Mouse (Mus musculus): ENCODE results near the gene Rnd1. TPM values are rescaled to one million over a fixed set of nuclear protein-coding genes. Genes with fewer than 3 reads are reported as not detected.

The Rnd1 gene
- 1 to 10 TPM in 1 of 2 experiments, under 1 TPM in 1; 0.31 to 1.2 TPM for polyA plus RNA-seq (2017; shearing (Covaris generic))

DNA sequence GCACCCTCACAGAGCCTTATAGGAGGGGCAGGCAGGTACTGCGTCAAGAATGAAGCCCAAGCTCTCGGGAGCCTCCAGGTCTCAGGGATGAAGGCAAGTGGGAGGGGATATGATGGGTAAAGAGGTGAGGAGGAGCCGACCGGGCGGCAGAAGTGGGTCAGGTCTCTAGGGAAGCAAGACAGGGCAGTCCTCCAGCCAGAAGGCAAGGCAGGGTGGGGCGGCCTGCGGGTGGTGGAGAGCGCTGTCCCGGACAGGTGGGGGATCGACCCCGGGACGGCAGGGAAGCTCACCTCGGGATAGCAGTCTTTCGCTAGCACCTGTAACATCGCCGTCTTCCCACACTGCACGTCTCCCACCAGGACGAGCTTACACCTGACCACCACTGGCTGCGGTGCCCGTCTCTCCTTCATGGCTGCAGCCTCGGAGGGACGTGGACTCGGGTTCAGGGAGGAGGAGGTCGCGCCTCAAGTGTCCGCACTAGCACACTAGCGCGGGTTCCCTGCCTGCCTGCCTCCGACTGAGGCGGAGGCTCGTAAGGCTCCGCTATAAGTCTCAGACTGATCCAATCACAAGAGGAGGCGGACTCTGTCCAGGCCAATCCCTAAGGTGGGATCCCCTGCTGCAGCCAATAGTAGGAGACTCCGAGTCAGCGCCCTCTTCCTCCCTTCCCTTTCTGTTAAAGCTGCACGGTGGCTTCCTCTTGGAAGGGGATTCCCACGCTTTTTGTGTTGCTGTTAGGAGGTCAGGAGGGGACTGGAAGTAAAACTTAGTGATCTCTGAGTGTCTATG is at the start of gene Rnd1:
Rnd1 (minus strand) TSS at position 522 of the 789 bp plus-strand sequence.

DNA sequence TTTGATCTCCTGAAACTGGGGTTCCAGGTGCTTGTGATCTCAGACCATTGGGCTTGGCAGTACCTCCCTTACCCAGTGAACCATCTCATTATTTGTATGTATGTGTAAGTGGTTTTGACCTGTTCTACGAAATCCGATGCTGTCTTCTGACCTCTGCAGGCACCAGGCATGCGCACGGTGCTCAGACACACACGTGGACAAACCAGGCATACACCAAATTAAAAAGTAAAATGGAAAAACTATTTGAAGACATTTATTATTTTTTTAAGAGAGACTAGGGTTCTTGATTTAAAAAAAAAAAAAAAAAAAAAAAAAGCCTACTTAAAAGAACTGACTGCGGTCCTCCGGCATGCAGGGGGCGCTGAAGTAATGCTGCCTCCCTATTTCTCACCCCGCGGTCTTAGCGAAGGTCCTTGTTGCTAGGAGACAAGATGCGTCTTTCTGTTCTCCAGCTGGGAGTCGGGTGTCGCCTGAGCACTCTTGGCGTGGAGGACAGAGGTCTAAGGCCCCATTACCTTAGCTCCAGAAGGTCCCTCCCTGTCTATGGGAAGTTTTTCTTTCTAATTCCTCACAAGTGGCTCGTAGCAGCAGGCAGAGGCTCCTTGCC is 30.6 kb upstream of the Rnd1 start, which contains the start of gene Ccdc65:
Ccdc65 (plus strand) TSS at position 442 of the 607 bp plus-strand sequence.

DNA sequence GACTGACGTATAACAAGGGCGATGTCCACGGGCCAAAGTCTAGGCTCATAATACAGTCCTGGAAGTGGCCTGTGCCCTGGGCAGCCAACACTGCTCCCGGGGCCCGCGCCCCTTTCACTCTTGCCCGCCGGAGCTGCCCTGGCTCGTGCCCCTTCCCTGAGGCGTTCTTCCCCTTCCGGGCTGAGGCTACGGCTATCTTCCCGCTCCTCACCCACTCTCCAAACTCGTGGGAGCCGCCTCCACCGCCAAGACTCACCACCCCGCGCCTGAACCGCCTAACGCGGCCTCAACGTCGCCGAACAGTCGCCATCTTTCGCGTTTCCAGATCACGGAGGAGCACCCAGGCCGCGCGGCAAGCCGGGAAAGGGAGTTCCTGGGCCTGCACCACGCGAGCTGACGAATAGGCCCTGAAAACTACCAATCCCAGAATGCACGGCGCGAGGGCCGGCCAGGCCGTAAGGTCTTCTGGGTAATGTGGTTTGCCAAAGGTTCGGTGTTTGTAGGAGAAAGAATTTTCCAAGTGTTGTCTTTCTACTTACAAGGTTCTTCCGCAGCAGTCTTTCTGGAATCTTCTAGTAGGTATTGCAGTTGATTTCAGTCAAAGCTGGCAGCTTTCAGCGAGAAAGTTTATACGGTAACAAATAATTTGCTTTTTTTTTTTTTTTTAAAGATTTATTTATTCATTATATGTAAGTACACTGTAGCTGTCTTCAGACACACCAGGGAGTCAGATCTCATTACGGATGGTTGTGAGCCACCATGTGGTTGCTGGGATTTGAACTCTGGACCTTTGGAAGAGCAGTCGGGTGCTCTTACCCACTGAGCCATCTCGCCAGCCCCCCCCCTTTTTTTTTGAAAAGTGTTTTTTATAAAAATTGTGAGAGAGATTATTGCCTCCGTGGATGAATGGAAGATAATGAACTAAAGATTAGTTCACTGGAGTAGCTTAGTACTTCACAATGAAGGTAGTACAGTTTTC is 14.4 kb downstream of the Rnd1 start, which contains the start of gene Ddx23:
Ddx23 (minus strand) TSS at position 328 of the 979 bp plus-strand sequence.

DNA sequence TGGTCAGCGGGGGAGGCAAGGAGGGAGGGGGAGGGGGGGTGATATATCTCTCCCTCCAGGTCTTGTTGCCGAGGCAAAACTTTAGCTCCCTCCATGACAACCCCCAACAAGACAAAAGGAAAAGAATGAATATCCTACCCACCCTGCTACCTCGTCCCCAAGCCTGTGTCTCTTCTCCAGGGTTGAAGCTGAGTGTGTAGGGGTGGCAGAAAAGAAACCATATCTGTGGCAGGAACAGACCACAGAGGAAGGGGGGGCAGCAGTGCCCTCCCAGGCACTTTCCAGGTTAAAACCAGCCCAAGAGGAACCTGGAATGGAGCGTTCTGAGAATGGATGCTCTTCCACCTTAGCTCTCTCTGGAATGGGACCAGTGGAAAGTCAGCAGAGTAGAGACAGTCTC is 46.7 kb downstream of the Rnd1 start, which contains the start of gene Cacnb3:
Cacnb3 (plus strand) TSS at position 301 of the 400 bp plus-strand sequence.

Other genes starting within 250 kb of the Rnd1 start
- gene Olfr282, start 246.2 kb downstream of the Rnd1 start, polyA plus RNA-seq (2017; shearing (Covaris generic)): not detected
- gene Olfr281, start 224.9 kb downstream of the Rnd1 start, polyA plus RNA-seq (2017; shearing (Covaris generic)): under 1 TPM in 1 of 2 experiments, not detected in 1; 0.53 TPM
- gene OR5BS1P, start 207.6 kb downstream of the Rnd1 start, polyA plus RNA-seq (2017; shearing (Covaris generic)): not detected
- under 1 TPM in 1 of 2 experiments, not detected in 1; 0.50 TPM for gene Lalba, start 194.7 kb downstream of the Rnd1 start, polyA plus RNA-seq (2017; shearing (Covaris generic))
- under 1 TPM; 0.02 to 0.11 TPM for gene Olfr279, start 185.1 kb downstream of the Rnd1 start, polyA plus RNA-seq (2017; shearing (Covaris generic))
- gene Kansl2, start 143.2 kb downstream of the Rnd1 start, polyA plus RNA-seq (2017; shearing (Covaris generic)): 10 to 100 TPM; 70.4 to 98.0 TPM
- gene Ccnt1, start 106.5 kb downstream of the Rnd1 start, polyA plus RNA-seq (2017; shearing (Covaris generic)): 10 to 100 TPM; 54.4 to 55.0 TPM
- not detected for gene 4930415O20Rik, start 106.5 kb downstream of the Rnd1 start, polyA plus RNA-seq (2017; shearing (Covaris generic))
- 1 to 10 TPM; 2.2 to 7.4 TPM for gene Adcy6, start 67.4 kb downstream of the Rnd1 start, polyA plus RNA-seq (2017; shearing (Covaris generic))
- 1 to 10 TPM in 1 of 2 experiments, under 1 TPM in 1; 0.43 to 5.3 TPM for gene Cacnb3, start 46.6 kb downstream of the Rnd1 start, polyA plus RNA-seq (2017; shearing (Covaris generic))
- gene Ddx23, start 14.6 kb downstream of the Rnd1 start, polyA plus RNA-seq (2017; shearing (Covaris generic)): 10 to 100 TPM; 18.5 to 20.7 TPM
- under 1 TPM in 1 of 2 experiments, not detected in 1; 0.09 TPM for gene Ccdc65, start 30.7 kb upstream of the Rnd1 start, polyA plus RNA-seq (2017; shearing (Covaris generic))
- gene Fkbp11, start 50.7 kb upstream of the Rnd1 start, polyA plus RNA-seq (2017; shearing (Covaris generic)): 1 to 10 TPM in 1 of 2 experiments, under 1 TPM in 1; 0.86 to 2.3 TPM
- 100 to 1,000 TPM; 104 to 127 TPM for gene Arf3, start 85.8 kb upstream of the Rnd1 start, polyA plus RNA-seq (2017; shearing (Covaris generic))
- under 1 TPM; 0.26 to 0.27 TPM for gene Wnt10b, start 100.7 kb upstream of the Rnd1 start, polyA plus RNA-seq (2017; shearing (Covaris generic))
- under 1 TPM in 1 of 2 experiments, not detected in 1; 0.10 TPM for gene Wnt1, start 112.4 kb upstream of the Rnd1 start, polyA plus RNA-seq (2017; shearing (Covaris generic))
- gene Ddn, start 132.0 kb upstream of the Rnd1 start, polyA plus RNA-seq (2017; shearing (Covaris generic)): not detected
- 100 to 1,000 TPM; 113 to 114 TPM for gene Prkag1, start 154.1 kb upstream of the Rnd1 start, polyA plus RNA-seq (2017; shearing (Covaris generic))
- gene Kmt2d, start 193.7 kb upstream of the Rnd1 start, polyA plus RNA-seq (2017; shearing (Covaris generic)): 10 to 100 TPM; 22.6 to 25.2 TPM
- gene Rhebl1, start 217.1 kb upstream of the Rnd1 start, polyA plus RNA-seq (2017; shearing (Covaris generic)): 10 to 100 TPM; 10.6 to 13.1 TPM
- gene Dhh, start 221.1 kb upstream of the Rnd1 start, polyA plus RNA-seq (2017; shearing (Covaris generic)): under 1 TPM; 0.05 to 0.32 TPM
- 10 to 100 TPM; 60.9 to 68.1 TPM for gene Lmbr1l, start 240.8 kb upstream of the Rnd1 start, polyA plus RNA-seq (2017; shearing (Covaris generic))

Data from activated CD4-positive, CD25-positive, alpha-beta regulatory T cell (primary cell).